Mouse (Mus musculus) midbrain, postnatal 0 days (tissue): ENCODE data around the gene Grk5. TPM values are rescaled to one million over a fixed set of nuclear protein-coding genes. Genes with fewer than 3 reads are reported as not detected.

ENCODE experiments used
- ATAC-seq: fragments of 200-750 bp; cut with Nextera tagmentation; 2 replicates; pipeline ENCODE4 v1.8.0; 2017; ENCODE audit warnings: moderate number of reproducible peaks, mild to moderate bottlenecking, moderate TSS enrichment, moderate library complexity; ENCODE audit not compliant: low FRiP score
- DNase-seq: peaks from one replicate; pipeline ENCODE4 v3.0.0-alpha.2; 2015; ENCODE audit warnings: low spot score
- H3K27ac ChIP-seq: fragments of 300-500 bp; sonication (generic); 2 replicates; pipeline ENCODE4 v1.5.1; 2014; ENCODE audit warnings: low read depth, mild to moderate bottlenecking, low read length, mixed read lengths
- H3K27me3 ChIP-seq: fragments of 300-500 bp; sonication (generic); 2 replicates; pipeline ENCODE4 v1.6.1; 2014; ENCODE audit warnings: low read length, control low read depth, mixed read lengths; ENCODE audit not compliant: insufficient read depth
- H3K36me3 ChIP-seq: fragments of 300-500 bp; sonication (generic); 2 replicates; pipeline ENCODE4 v1.6.1; 2014; ENCODE audit warnings: low read length, control low read depth, mixed read lengths; ENCODE audit not compliant: insufficient read depth
- H3K4me1 ChIP-seq: fragments of 300-500 bp; sonication (generic); 2 replicates; pipeline ENCODE4 v1.6.1; 2014; ENCODE audit warnings: mild to moderate bottlenecking, control low read depth, antibody characterized with exemption, low read length, mixed read lengths; ENCODE audit not compliant: insufficient read depth
- H3K4me2 ChIP-seq: fragments of 300-500 bp; sonication (generic); 2 replicates; pipeline ENCODE4 v1.6.1; 2014; ENCODE audit warnings: low read depth, mild to moderate bottlenecking, low read length, mixed read lengths; ENCODE audit not compliant: poor library complexity, severe bottlenecking
- H3K4me3 ChIP-seq: fragments of 300-500 bp; sonication (generic); 2 replicates; pipeline ENCODE4 v1.5.1; 2014; ENCODE audit warnings: low read depth, mild to moderate bottlenecking, low read length, moderate library complexity
- H3K9ac ChIP-seq: fragments of 300-500 bp; sonication (generic); replicated peaks from 2 replicates; pipeline ENCODE4 v1.6.1; 2014; ENCODE audit warnings: mild to moderate bottlenecking, low read length, moderate library complexity, mixed read lengths; ENCODE audit not compliant: poor library complexity, severe bottlenecking
- H3K9me3 ChIP-seq: fragments of 300-500 bp; sonication (generic); 2 replicates; pipeline ENCODE4 v1.6.1; 2016; ENCODE audit warnings: low read length, control low read depth
- CTCF ChIP-seq: IDR thresholded peaks from 2 replicates; pipeline ENCODE4 v1.5.1; 2016; ENCODE audit warnings: antibody characterized with exemption, mild to moderate bottlenecking
- WGBS: fragments of 180-500 bp; shearing (Covaris S2); extraction: QIAGEN DNeasy Blood & Tissue Kit; methylation state at CpG from one replicate; pipeline ENCODE4 v1.1.7; 2014; 5-methylcytosine and 5-hydroxymethylcytosine counted together
- polyA plus RNA-seq: library from polyadenylated mRNA; unstranded; fragments of >200 nt; fragmentation: Nextera tagmentation; extraction: Ambion mirVana; gene quantifications from 2 replicates; pipeline ENCODE4 v1.2.1, GENCODE M21; 2015
- total RNA-seq: library from RNA; depleted of rRNA; stranded (reverse); fragments of >200 nt; gene quantifications from 2 replicates; pipeline ENCODE4 v1.2.3, GENCODE M21; 2014

The Grk5 gene
- total and polyA plus RNA-seq, 2 experiments from 2014 or later: 2.1 to 10.6 TPM

DNA sequence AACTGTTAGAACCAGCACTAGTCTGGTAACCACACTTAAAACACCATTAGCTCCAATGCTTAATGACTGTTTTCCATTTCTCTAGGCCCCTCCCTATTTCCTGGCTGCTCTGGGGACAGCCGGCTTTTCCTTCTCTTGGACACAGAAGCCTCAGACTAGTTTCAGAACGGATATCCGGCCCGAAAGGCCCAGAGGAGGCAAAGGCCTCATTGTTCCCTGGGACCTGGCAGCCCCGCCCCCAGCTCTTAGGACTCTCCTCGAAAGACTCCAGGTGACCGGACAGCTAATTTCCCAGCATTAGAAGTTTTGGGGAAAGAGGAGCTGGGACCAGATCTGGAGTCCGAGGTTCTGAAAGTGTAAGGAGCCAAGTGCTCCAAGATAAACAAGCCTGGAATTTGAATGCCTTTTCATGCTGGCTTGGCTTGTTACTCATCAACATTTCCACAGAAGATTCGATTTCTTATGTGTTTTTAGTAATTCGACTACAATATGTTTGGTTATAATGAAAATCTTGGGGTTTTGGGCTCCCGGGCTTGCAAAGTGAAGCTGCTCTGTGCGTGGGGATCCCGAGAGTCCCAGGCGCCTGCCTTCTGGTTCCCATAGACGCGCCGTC is 342 bp upstream of the Grk5 start:
- H3K27me3 ChIP-seq: no peaks in the 10 kb centered on the region
- TF ChIP-seq CTCF: no peak
- peak; percentile 20 for DNase-seq
- 3% methylated on average over 17 of the region's 17 CpGs for WGBS
- H3K27ac ChIP-seq: peak overlapping the region; percentile 80
- H3K4me2 ChIP-seq: peak overlapping the region; percentile 69
- ATAC-seq: no peak
- 0 out of 2 replicates have a peak overlapping the region, but pooled peaks have one; percentile 69 for H3K9ac ChIP-seq
- 0 out of 2 replicates have a peak, but pooled peaks cover 3% of the 10 kb centered on the region for H3K4me1 ChIP-seq
- no peaks in the 10 kb centered on the region for H3K9me3 ChIP-seq
- H3K4me3 ChIP-seq: peak overlapping the region; percentile 83
- H3K36me3 ChIP-seq: no peaks in the 10 kb centered on the region

DNA sequence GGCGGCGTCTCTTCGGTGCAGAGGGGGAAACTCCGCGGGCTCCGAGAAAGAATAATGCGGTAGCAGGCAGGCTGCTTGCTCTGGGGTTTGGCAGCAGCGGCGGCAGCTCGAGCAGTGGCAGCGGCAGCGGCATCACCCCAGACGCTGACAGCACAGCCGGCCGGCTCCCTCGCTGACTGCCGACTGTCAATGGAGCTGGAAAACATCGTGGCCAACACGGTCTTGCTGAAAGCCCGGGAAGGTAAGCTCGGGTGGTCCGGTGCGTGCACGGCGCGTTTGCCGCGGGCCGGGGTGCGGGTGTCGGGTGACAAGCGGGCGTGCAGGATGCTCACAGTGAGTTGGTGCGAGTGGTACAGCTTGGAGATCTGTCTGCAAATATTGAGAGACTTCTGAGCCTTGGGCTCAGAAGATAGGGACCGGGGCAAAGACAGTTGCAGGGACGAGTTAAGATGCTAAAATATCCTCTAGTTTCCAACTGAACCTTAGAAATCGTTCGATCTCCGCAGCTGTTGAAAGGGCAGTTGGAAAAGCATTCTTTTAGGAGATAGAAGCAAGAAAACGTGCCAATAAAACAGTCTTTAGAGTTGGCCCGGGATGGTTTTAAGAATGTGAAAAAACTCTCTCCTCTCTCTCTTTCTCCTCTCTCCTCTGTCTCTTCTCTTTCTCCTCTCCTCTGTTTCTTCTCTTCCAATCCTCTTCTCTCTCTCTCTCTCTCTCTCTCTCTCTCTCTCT is 1.0 kb downstream of the Grk5 start:
- no peaks in the 10 kb centered on the region for H3K36me3 ChIP-seq
- H3K4me2 ChIP-seq: peak overlapping the region; percentile 69
- no peak for DNase-seq
- H3K9me3 ChIP-seq: no peaks in the 10 kb centered on the region
- peak overlapping the region; percentile 83 for H3K4me3 ChIP-seq
- under 1% methylated on average over 35 of the region's 41 CpGs for WGBS
- peak; percentile 48 for ATAC-seq
- H3K9ac ChIP-seq: peak overlapping the region; percentile 69
- no peaks in the 10 kb centered on the region for H3K27me3 ChIP-seq
- 0 out of 2 replicates have a peak, but pooled peaks cover 5% of the 10 kb centered on the region for H3K4me1 ChIP-seq
- peak overlapping the region; percentile 80 for H3K27ac ChIP-seq
- no peak for TF ChIP-seq CTCF

DNA sequence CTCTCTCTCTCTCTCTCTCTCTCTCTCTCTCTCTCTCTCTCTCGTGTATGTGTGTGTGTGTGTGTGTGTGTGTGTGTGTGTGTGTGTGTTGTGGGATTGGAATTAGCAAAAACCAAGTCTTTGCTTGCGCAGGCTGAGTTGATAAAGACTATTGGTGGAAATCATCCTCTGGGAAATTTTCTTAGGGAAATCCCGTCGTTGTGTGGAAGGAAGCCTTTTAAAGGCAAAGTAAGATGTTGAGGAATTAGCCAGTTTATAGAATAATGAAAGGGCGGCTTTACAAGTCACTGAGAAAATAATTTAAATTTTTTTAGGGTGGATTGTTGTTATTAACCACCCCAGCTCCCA is 1.5 kb downstream of the Grk5 start:
- TF ChIP-seq CTCF: no peak
- H3K9ac ChIP-seq: no peak overlapping the region
- H3K4me1 ChIP-seq: 0 out of 2 replicates have a peak, but pooled peaks cover 5% of the 10 kb centered on the region
- H3K36me3 ChIP-seq: no peaks in the 10 kb centered on the region
- peak; percentile 54 for DNase-seq
- 4% methylated on average over 5 of the region's 5 CpGs for WGBS
- peak overlapping the region; percentile 69 for H3K4me2 ChIP-seq
- H3K9me3 ChIP-seq: no peaks in the 10 kb centered on the region
- no peaks in the 10 kb centered on the region for H3K27me3 ChIP-seq
- ATAC-seq: no peak
- H3K4me3 ChIP-seq: peak overlapping the region; percentile 83
- no peak overlapping the region for H3K27ac ChIP-seq

DNA sequence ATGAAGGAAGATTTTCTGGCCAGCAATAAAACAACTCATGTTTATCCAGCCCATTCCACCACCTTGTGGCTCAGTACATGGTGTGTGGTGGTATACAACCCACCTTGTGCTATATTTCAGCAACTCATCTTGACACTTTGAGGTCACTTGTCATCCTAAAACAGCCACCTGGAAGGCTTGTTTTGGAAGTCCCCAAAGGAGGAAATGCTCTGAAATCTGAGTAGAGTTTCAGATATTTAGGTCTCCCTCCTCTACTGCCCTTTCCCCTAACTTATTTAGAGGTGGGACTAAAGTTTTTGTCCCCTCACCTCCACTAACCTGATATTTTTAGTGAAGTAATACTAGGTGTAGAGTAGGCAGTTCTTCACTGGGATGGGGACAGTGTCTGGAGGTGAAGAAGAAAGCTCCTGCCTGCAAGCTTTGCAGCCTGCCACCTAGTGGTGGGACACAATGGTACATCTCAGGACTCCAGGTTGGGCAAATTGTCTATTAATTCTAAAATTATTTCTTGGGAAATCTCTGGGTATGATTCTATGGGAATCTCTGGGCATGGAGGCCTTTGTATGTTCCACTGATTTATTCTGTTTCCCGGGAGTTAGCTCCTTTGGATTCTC is 2.5 kb downstream of the Grk5 start:
- H3K27me3 ChIP-seq: no peaks in the 10 kb centered on the region
- ATAC-seq (no peak), DNase-seq (peak; percentile 32)
- H3K36me3 ChIP-seq: no peaks in the 10 kb centered on the region
- 0 out of 2 replicates have a peak, but pooled peaks cover 5% of the 10 kb centered on the region for H3K4me1 ChIP-seq
- H3K4me3 ChIP-seq: peak overlapping the region; percentile 83
- no peaks in the 10 kb centered on the region for H3K9me3 ChIP-seq
- no peak overlapping the region for H3K9ac ChIP-seq
- H3K4me2 ChIP-seq: peak overlapping the region; percentile 69
- WGBS: 18% methylated on average over 1 of the region's 1 CpGs
- peak; percentile 74 for TF ChIP-seq CTCF
- H3K27ac ChIP-seq: no peak overlapping the region

DNA sequence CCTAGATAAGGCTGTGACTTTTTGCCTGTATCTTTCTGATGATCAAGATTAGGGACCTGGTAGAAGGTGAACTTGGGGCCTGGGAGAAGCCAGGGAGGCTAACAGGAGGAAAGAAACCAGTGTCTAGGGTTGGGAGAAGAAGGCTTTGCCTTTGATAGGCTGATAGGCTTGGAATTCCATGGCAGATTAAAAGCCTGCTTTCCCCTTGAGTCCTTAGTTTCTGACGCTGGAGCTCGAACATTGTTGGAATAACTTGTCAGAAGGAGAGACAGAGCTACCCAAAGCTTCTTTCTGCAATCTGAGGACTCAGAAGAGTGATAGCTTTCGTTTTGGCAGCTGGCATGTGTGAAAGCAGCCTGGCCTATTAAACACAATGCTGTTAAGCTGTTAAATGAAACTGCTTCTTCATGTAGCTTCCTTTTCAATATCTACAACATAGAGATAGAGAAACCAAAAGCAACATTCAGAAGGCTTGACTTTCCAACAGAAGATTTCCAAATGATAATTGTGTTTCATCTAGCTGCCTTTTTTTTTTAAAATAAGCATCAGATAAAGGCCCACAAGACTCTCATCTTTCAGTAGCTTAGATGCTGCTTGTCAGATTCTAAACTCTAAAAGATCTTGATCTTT is 5.8 kb downstream of the Grk5 start:
- H3K4me3 ChIP-seq: no peak overlapping the region
- ATAC-seq: no peak
- H3K9me3 ChIP-seq: no peaks in the 10 kb centered on the region
- 32% methylated on average over 3 of the region's 3 CpGs for WGBS
- 0 out of 2 replicates have a peak, but pooled peaks cover 5% of the 10 kb centered on the region for H3K4me1 ChIP-seq
- H3K4me2 ChIP-seq: no peak overlapping the region
- no peak for TF ChIP-seq CTCF
- H3K9ac ChIP-seq: no peak overlapping the region
- no peak for DNase-seq
- no peaks in the 10 kb centered on the region for H3K27me3 ChIP-seq
- H3K27ac ChIP-seq: no peak overlapping the region
- H3K36me3 ChIP-seq: no peaks in the 10 kb centered on the region
